Mouse (Mus musculus) stomach, postnatal 0 days (tissue): ENCODE data around the gene Ugt1a5.
"Not testable (repeated sequence)": the region's sequence is repeated elsewhere in the genome, so short reads cannot be mapped to it uniquely, and the experiment has no call there.

ENCODE experiments used
- CTCF ChIP-seq: IDR thresholded peaks from 2 replicates; pipeline ENCODE4 v1.5.1; 2016; ENCODE audit warnings: antibody characterized with exemption, low read depth, mild to moderate bottlenecking, moderate library complexity
- EP300 ChIP-seq: optimal IDR thresholded peaks from 2 replicates; pipeline ENCODE3; 2016; ENCODE audit warnings: antibody characterized with exemption

DNA sequence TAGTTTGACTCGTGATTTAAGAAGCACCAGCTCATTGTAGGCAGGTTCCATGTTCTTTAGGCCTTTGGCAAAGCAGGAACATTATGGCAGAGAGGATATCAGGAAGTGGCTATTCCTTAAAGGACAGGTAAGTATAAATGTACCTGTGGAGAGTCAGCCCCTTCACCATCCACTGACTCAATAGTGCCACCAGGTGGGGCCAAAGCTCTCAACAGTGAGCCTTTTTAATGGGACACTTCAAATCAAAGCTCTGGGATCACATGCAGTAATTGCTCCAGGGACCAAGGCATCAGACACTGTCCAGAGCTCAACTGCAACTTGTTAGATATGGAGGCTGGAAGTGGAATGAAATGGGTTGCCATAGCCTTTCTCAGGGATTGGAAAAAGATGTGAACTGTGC, 44.3 kb upstream of the Ugt1a5 start:
- peak; percentile 71 for TF ChIP-seq CTCF
- TF ChIP-seq EP300, result not testable (repeated sequence)
